Mouse (Mus musculus): Measurements from ENCODE around the gene BC016579. TPM values are rescaled to one million over a fixed set of nuclear protein-coding genes. Genes with fewer than 3 reads are reported as not detected.
A peak's percentile ranks its signal among the peaks of the same experiment; 100 is the strongest.

The BC016579 gene
- total RNA-seq (2021) = not detected

- DNase-seq = peak; percentile 8
Observed at GRCm38 (mm10) chr16:45653934-45654332, at the start of gene BC016579. Gene BC016579, minus strand, starts transcription at chr16:45654068.

- DNase-seq = no peak
Observed at GRCm38 (mm10) chr16:45699301-45699700, 45.4 kb upstream of the BC016579 start.

GRCm38 (mm10) chr16:45697996-45698395, 44.1 kb upstream of the BC016579 start:
- no peak for DNase-seq

- no peak for DNase-seq
Observed at GRCm38 (mm10) chr16:45695445-45696160, 41.7 kb upstream of the BC016579 start.

- no peak for DNase-seq
Observed at GRCm38 (mm10) chr16:45693558-45693957, 39.7 kb upstream of the BC016579 start, which contains the start of gene Tmprss7. Gene Tmprss7, minus strand, starts transcription at chr16:45693658.

GRCm38 (mm10) chr16:45692851-45693250, 39.0 kb upstream of the BC016579 start:
- DNase-seq = no peak

- DNase-seq = no peak
Observed at GRCm38 (mm10) chr16:45690178-45690577, 36.3 kb upstream of the BC016579 start.

GRCm38 (mm10) chr16:45686833-45687232, 33.0 kb upstream of the BC016579 start:
- DNase-seq = no peak

GRCm38 (mm10) chr16:45685295-45685694, 31.4 kb upstream of the BC016579 start:
- DNase-seq = no peak

GRCm38 (mm10) chr16:45684815-45685214, 30.9 kb upstream of the BC016579 start:
- peak; percentile 83 for DNase-seq

GRCm38 (mm10) chr16:45676462-45676861, 22.6 kb upstream of the BC016579 start:
- DNase-seq = no peak

- no peak for DNase-seq
Observed at GRCm38 (mm10) chr16:45670005-45670404, 16.1 kb upstream of the BC016579 start.

GRCm38 (mm10) chr16:45668178-45668577, 14.3 kb upstream of the BC016579 start:
- DNase-seq = no peak

- DNase-seq = no peak
Observed at GRCm38 (mm10) chr16:45666136-45666535, 12.3 kb upstream of the BC016579 start.

- no peak for DNase-seq
Observed at GRCm38 (mm10) chr16:45662381-45662780, 8.5 kb upstream of the BC016579 start.

- DNase-seq = no peak
Observed at GRCm38 (mm10) chr16:45659596-45659995, 5.7 kb upstream of the BC016579 start.

- no peak for DNase-seq
Observed at GRCm38 (mm10) chr16:45658248-45658647, 4.4 kb upstream of the BC016579 start.

GRCm38 (mm10) chr16:45657574-45658159, 3.8 kb upstream of the BC016579 start:
- no peak for DNase-seq

- DNase-seq = no peak
Observed at GRCm38 (mm10) chr16:45654465-45654864, 597 bp upstream of the BC016579 start.

GRCm38 (mm10) chr16:45653009-45653933, 597 bp downstream of the BC016579 start:
- no peak for DNase-seq

GRCm38 (mm10) chr16:45651497-45651896, 2.4 kb downstream of the BC016579 start:
- no peak for DNase-seq

GRCm38 (mm10) chr16:45644380-45644779, 9.5 kb downstream of the BC016579 start:
- peak; percentile 21 for DNase-seq

- no peak for DNase-seq
Observed at GRCm38 (mm10) chr16:45643944-45644343, 9.9 kb downstream of the BC016579 start.

Data from heart, postnatal 4 days (tissue).